Comparison of ENCODE assay signal across 8 mouse cellular contexts in the genomic region with DNA sequence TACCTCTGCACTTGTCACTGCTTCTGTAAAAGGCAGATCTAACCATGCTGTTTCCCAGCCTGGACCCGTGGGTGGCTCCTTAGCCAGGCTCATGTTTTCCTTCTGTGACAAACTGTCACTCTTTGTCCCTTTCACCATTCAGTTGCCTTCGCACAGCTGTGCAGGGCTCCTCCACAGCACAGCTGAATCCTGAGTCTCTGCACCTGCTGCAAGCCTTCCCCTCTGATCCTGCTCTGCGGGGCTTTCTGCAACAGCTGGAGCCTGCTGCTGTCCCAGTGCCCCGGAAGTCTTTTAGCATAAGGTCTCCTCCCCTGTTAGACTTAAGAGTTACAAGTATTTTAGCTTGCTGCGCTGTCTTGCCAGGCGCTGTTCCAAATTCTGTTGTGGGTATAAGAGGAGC. TPM values are rescaled to one million over a fixed set of nuclear protein-coding genes. Genes with fewer than 3 reads are reported as not detected.
DNase-seq lines count a peak whose midpoint lies in the region; ATAC-seq lines count a peak whose summit lies in the region.
"Had no signal": no experiment of that assay in that cellular context is flagged by ENCODE, and none has a peak within 500 bp of the region (broad histone marks: within the 10 kb centered on the region; RNA-seq: fewer than 3 reads in every experiment).

No protein-coding gene starts in this region.

- H3K4me1 ChIP-seq in forebrain, embryonic 14.5 days (ENCODE audit: control insufficient read depth, insufficient read depth, low read length) = no peaks in the 10 kb centered on the region
- H3K4me1 ChIP-seq in intestine, embryonic 16.5 days (ENCODE audit: control insufficient read depth, insufficient read depth, low read length) = peaks cover 23% of the 10 kb centered on the region
- H3K4me1 ChIP-seq in stomach, embryonic 14.5 days (ENCODE audit: control insufficient read depth, insufficient read depth, low read length) = no peaks in the 10 kb centered on the region

- peak; percentile 30 to 42 for DNase-seq in left cerebral cortex, postnatal 25 days (ENCODE audit: low spot score in 2 of 2)
- DNase-seq in left cerebral cortex, adult 11 months (ENCODE audit: low spot score) = no peak
- DNase-seq in forebrain, embryonic 14.5 days (ENCODE audit: low spot score) = peak; percentile 46
- no peak for DNase-seq in gastrocnemius, postnatal 10 days

- no peak overlapping the region for H3K4me2 ChIP-seq in forebrain, embryonic 14.5 days (ENCODE audit: low read length)
- no peak overlapping the region for H3K4me2 ChIP-seq in intestine, embryonic 16.5 days (ENCODE audit: low read depth, low read length)
- H3K4me2 ChIP-seq in stomach, embryonic 14.5 days (replicated peaks; ENCODE audit: low read depth, low read length) = no peak overlapping the region

- intact Hi-C loops in left cerebral cortex, postnatal 25 days (cut with DNase I) = no loop called here

- no peak overlapping the region for H3K9ac ChIP-seq in forebrain, embryonic 14.5 days (ENCODE audit: low read length)
- H3K9ac ChIP-seq in intestine, embryonic 16.5 days (ENCODE audit: low read depth, low read length) = peak overlapping the region; percentile 45; the same call in 1 of the 2 replicates
- H3K9ac ChIP-seq in stomach, embryonic 14.5 days (replicated peaks; ENCODE audit: low read depth, low read length) = no peak overlapping the region

- H3K4me3 ChIP-seq in forebrain, embryonic 14.5 days (ENCODE audit: low read depth, low read length) = no peak overlapping the region
- no peak overlapping the region for H3K4me3 ChIP-seq in intestine, embryonic 16.5 days (ENCODE audit: low read length)
- H3K4me3 ChIP-seq in stomach, embryonic 14.5 days (ENCODE audit: low read depth, low read length) = no peak overlapping the region

- no peaks in the 10 kb centered on the region for H3K27me3 ChIP-seq in forebrain, embryonic 14.5 days (replicated peaks; ENCODE audit: control insufficient read depth, insufficient read depth, low read length)
- H3K27me3 ChIP-seq in intestine, embryonic 16.5 days (replicated peaks; ENCODE audit: control insufficient read depth, insufficient read depth, low read length) = no peaks in the 10 kb centered on the region
- no peaks in the 10 kb centered on the region for H3K27me3 ChIP-seq in stomach, embryonic 14.5 days (ENCODE audit: control insufficient read depth, insufficient read depth, low read length)

- ATAC-seq in forebrain, embryonic 14.5 days = peak; percentile 61
- ATAC-seq in intestine, embryonic 16.5 days = peak; percentile 7; the same call in 1 of the 2 replicates
- no peak for ATAC-seq in stomach, embryonic 14.5 days (ENCODE audit: insufficient number of reproducible peaks, insufficient read depth, low FRiP score, low read depth)
- ATAC-seq in monocyte, adult 5-6 weeks (replicated peaks; ENCODE audit: insufficient number of reproducible peaks, low FRiP score, low TSS enrichment, poor library complexity, severe bottlenecking) = no peak

- H3K36me3 ChIP-seq in forebrain, embryonic 14.5 days (ENCODE audit: control insufficient read depth, insufficient read depth, low read length) = peaks cover 32% of the 10 kb centered on the region; the same call in 1 of the 2 replicates
- H3K36me3 ChIP-seq in intestine, embryonic 16.5 days (ENCODE audit: control insufficient read depth, insufficient read depth, low read length) = no peaks in the 10 kb centered on the region
- H3K36me3 ChIP-seq in stomach, embryonic 14.5 days (ENCODE audit: control insufficient read depth, insufficient read depth, low read length) = no peaks in the 10 kb centered on the region

- H3K9me3 ChIP-seq in forebrain, embryonic 14.5 days (replicated peaks; ENCODE audit: control insufficient read depth, low read length) = no peaks in the 10 kb centered on the region
- H3K9me3 ChIP-seq in intestine, embryonic 16.5 days (ENCODE audit: control insufficient read depth, low read length) = no peaks in the 10 kb centered on the region
- no peaks in the 10 kb centered on the region for H3K9me3 ChIP-seq in stomach, embryonic 14.5 days (ENCODE audit: control insufficient read depth, low read depth, low read length)

- no peak overlapping the region for H3K27ac ChIP-seq in forebrain, embryonic 14.5 days (ENCODE audit: low read depth, low read length)
- peak overlapping the region; percentile 91 for H3K27ac ChIP-seq in intestine, embryonic 16.5 days (ENCODE audit: low read length)
- peak overlapping the region; percentile 24; the same call in 1 of the 2 replicates for H3K27ac ChIP-seq in stomach, embryonic 14.5 days (ENCODE audit: low read length)

- 75% methylated on average over 6 of the region's 6 CpGs for WGBS in forebrain, embryonic 14.5 days
- WGBS in intestine, embryonic 16.5 days = 60% methylated on average over 6 of the region's 6 CpGs
- 59% methylated on average over 6 of the region's 6 CpGs for WGBS in stomach, embryonic 14.5 days

RNA-seq across cellular contexts. Expression of a gene that starts 6.1 kb away (rescaled TPM):
- total RNA-seq in left cerebral cortex, postnatal 25 days (2021) = not detected
- polyA plus RNA-seq in forebrain, embryonic 14.5 days (2014; fragmentation: Nextera tagmentation; extraction: Ambion mirVana) = not detected in 2 replicates
- not detected in 2 replicates for polyA plus RNA-seq in intestine, embryonic 16.5 days (2015; fragmentation: Nextera tagmentation; extraction: Ambion mirVana)
- polyA plus RNA-seq in stomach, embryonic 14.5 days (2014; fragmentation: Nextera tagmentation; extraction: Ambion mirVana) = not detected in 2 replicates
- not detected for total RNA-seq in gastrocnemius, postnatal 10 days (2021)
- total RNA-seq in monocyte, adult 5-6 weeks (2017) = not detected in 3 replicates
- polyA plus RNA-seq: large intestine, adult 2 months had no signal

RNA-seq across cellular contexts. Expression of a gene that starts 24.2 kb away (rescaled TPM):
- total RNA-seq in left cerebral cortex, postnatal 25 days (2021) = 1 to 10 TPM; 3.1 to 3.4 TPM
- 2.3 and 3.2 TPM in 2 replicates for polyA plus RNA-seq in forebrain, embryonic 14.5 days (2014; fragmentation: Nextera tagmentation; extraction: Ambion mirVana)
- polyA plus RNA-seq in intestine, embryonic 16.5 days (2015; fragmentation: Nextera tagmentation; extraction: Ambion mirVana) = 19.3 and 21.6 TPM in 2 replicates
- 27.1 and 31.5 TPM in 2 replicates for polyA plus RNA-seq in stomach, embryonic 14.5 days (2014; fragmentation: Nextera tagmentation; extraction: Ambion mirVana)
- total RNA-seq in gastrocnemius, postnatal 10 days (2021) = 1 to 10 TPM; 5.0 to 6.0 TPM
- total RNA-seq in monocyte, adult 5-6 weeks (2017) = 8.3 to 13.4 TPM (median 8.6 TPM) in 3 replicates

RNA-seq across cellular contexts. Expression of a gene that starts 25.4 kb away (rescaled TPM):
- 1 to 10 TPM; 7.8 to 8.3 TPM for total RNA-seq in left cerebral cortex, postnatal 25 days (2021)
- 20.4 and 20.8 TPM in 2 replicates for polyA plus RNA-seq in forebrain, embryonic 14.5 days (2014; fragmentation: Nextera tagmentation; extraction: Ambion mirVana)
- 20.1 and 20.5 TPM in 2 replicates for polyA plus RNA-seq in intestine, embryonic 16.5 days (2015; fragmentation: Nextera tagmentation; extraction: Ambion mirVana)
- polyA plus RNA-seq in stomach, embryonic 14.5 days (2014; fragmentation: Nextera tagmentation; extraction: Ambion mirVana) = 24.9 and 27.4 TPM in 2 replicates
- total RNA-seq in gastrocnemius, postnatal 10 days (2021) = 1 to 10 TPM; 5.7 to 8.8 TPM
- total RNA-seq in monocyte, adult 5-6 weeks (2017) = 3.5 to 11.2 TPM (median 9.5 TPM) in 3 replicates

Comparison
In these comparisons a context has a peak if more than half of its experiments do, and no peak if none do; other contexts are left out.
1. DNase-seq: peak in left cerebral cortex, postnatal 25 days (2 of 2) and forebrain, embryonic 14.5 days (single experiment); none in left cerebral cortex, adult 11 months (single experiment) and gastrocnemius, postnatal 10 days (single experiment).
2. ATAC-seq: peak in forebrain, embryonic 14.5 days (single experiment) and intestine, embryonic 16.5 days (single experiment); none in stomach, embryonic 14.5 days (single experiment) and monocyte, adult 5-6 weeks (single experiment).